Mouse (Mus musculus): ENCODE data around the gene Ildr2.

- TF ChIP-seq CTCF (IDR thresholded peaks at IDR 0.05; ENCODE audit: borderline replicate concordance, control insufficient read depth, extremely low read depth, insufficient read depth, low read length, poor library complexity) (no peak), POLR2A (IDR thresholded peaks at IDR 0.05; ENCODE audit: control insufficient read depth, extremely low read depth, insufficient read depth, low read length, poor library complexity) (no peak)
Measured at GRCm38 (mm10) chr1:166339110-166339509, 85.2 kb downstream of the Ildr2 start.

Data from thymus, adult 2 months (tissue).